Mouse (Mus musculus): ENCODE measurements around the gene Adm2.

DNA sequence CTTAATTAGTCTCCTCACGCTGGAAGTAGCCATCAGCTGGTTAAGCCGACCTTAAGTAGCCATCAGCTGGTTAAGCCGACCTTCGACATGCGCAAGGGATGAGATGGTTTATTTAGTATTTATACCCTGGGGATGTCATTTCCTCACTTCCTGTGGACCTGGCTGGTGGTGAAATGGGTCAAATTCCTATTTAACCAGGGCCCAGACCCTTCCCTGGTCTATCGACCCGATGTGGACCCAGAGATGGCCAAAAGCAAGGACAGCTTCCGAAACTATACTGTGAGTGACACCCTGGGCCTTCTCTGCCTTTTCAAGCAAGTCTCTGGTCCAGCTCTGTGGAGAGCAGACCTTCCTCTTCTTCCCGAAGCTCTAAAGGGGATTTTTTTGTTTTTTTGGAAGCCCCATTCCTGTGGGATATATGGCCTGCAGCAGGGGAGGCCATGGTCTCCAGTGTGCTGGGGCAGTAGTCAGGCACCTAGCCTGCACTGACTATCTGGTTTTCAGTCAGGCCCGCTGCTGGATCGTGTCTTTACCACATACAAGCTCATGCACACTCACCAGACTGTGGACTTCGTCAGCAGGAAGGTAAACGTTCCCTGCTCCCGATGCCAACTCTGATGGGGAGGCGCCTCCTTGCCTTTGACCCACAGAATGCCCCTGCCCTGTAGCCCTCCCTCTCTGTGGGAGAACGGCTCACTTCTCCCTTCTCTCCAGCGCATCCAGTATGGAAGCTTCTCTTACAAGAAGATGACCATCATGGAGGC, 12.4 kb downstream of the Adm2 start:
- TF ChIP-seq CTCF (IDR thresholded peaks at IDR 0.05; ENCODE audit: borderline replicate concordance, insufficient read depth, low read depth, low read length) (no peak), POLR2A (IDR thresholded peaks at IDR 0.05; ENCODE audit: borderline replicate concordance, insufficient read depth, low read length) (no peak)

All from cerebellum, adult 2 months (tissue).